In genomic region chr4:154226678-154227077, GRCm38 (mm10) we compare ENCODE assay signal across 12 mouse cellular contexts. TPM values are rescaled to one million over a fixed set of nuclear protein-coding genes. Genes with fewer than 3 reads are reported as not detected.
"Had no signal": no experiment of that assay in that cellular context is flagged by ENCODE, and none has a peak within 500 bp of the region (broad histone marks: within the 10 kb centered on the region; RNA-seq: fewer than 3 reads in every experiment).

No protein-coding gene starts in this region.

- H3K27me3 ChIP-seq: kidney, embryonic 15.5 days; liver, embryonic 13.5 days; midbrain, embryonic 12.5 days had no signal

- H3K4me2 ChIP-seq: kidney, embryonic 15.5 days; liver, embryonic 13.5 days; lung, embryonic 14.5 days; midbrain, embryonic 12.5 days had no signal

- H3K4me3 ChIP-seq: kidney, embryonic 15.5 days; liver, embryonic 13.5 days; midbrain, embryonic 12.5 days had no signal

- ATAC-seq: lung, postnatal 0 days; midbrain, embryonic 16.5 days had no signal

- H3K4me1 ChIP-seq: liver, embryonic 13.5 days had no signal

- H3K36me3 ChIP-seq: kidney, embryonic 15.5 days; liver, embryonic 13.5 days; midbrain, embryonic 12.5 days had no signal

- H3K9me3 ChIP-seq: kidney, embryonic 15.5 days; liver, embryonic 13.5 days; midbrain, embryonic 12.5 days had no signal

- H3K9ac ChIP-seq: kidney, embryonic 15.5 days; liver, embryonic 13.5 days; lung, embryonic 14.5 days; midbrain, embryonic 12.5 days had no signal

- DNase-seq: kidney, postnatal 10 days; kidney, postnatal 36 days; layer of hippocampus, postnatal 36 days; liver, embryonic 13.5 days; lung, embryonic 14.5 days; thymus, adult 18-20 months; thymus, postnatal 36 days had no signal

- H3K27ac ChIP-seq: kidney, embryonic 15.5 days; liver, embryonic 13.5 days; macrophage; midbrain, embryonic 12.5 days had no signal

RNA-seq across cellular contexts. Expression of gene Megf6, which starts 56.1 kb away (rescaled TPM):
- polyA plus RNA-seq: macrophage had no signal
